Mouse (Mus musculus) liver, embryonic 12.5 days (tissue): ENCODE results near the gene Wap. TPM values are rescaled to one million over a fixed set of nuclear protein-coding genes. Genes with fewer than 3 reads are reported as not detected.

ENCODE experiments used
- ATAC-seq: fragments of 200-750 bp; cut with Nextera tagmentation; 2 replicates; pipeline ENCODE4 v1.8.0; 2017; ENCODE audit warnings: moderate number of reproducible peaks, mild to moderate bottlenecking, moderate library complexity
- H3K27ac ChIP-seq: fragments of 300-500 bp; sonication (generic); 2 replicates; pipeline ENCODE4 v1.5.1; 2016; ENCODE audit warnings: mild to moderate bottlenecking
- H3K27me3 ChIP-seq: fragments of 300-500 bp; sonication (generic); replicated peaks from 2 replicates; pipeline ENCODE4 v1.6.1; 2016; ENCODE audit warnings: mild to moderate bottlenecking, moderate library complexity
- H3K36me3 ChIP-seq: fragments of 300-500 bp; sonication (generic); 2 replicates; pipeline ENCODE4 v1.6.1; 2016; ENCODE audit warnings: mild to moderate bottlenecking, moderate library complexity
- H3K4me1 ChIP-seq: fragments of 300-500 bp; sonication (generic); 2 replicates; pipeline ENCODE4 v1.6.1; 2016
- H3K4me2 ChIP-seq: fragments of 300-500 bp; sonication (generic); 2 replicates; pipeline ENCODE4 v1.6.1; 2016; ENCODE audit warnings: mild to moderate bottlenecking, moderate library complexity
- H3K4me3 ChIP-seq: fragments of 300-500 bp; sonication (generic); 2 replicates; pipeline ENCODE4 v1.5.1; 2016; ENCODE audit warnings: mild to moderate bottlenecking, moderate library complexity
- H3K9ac ChIP-seq: fragments of 300-500 bp; sonication (generic); 2 replicates; pipeline ENCODE4 v1.6.1; 2016; ENCODE audit warnings: mild to moderate bottlenecking, moderate library complexity
- H3K9me3 ChIP-seq: fragments of 300-500 bp; sonication (generic); replicated peaks from 2 replicates; pipeline ENCODE4 v1.6.1; 2016; ENCODE audit warnings: mild to moderate bottlenecking, moderate library complexity
- WGBS: fragments of 180-500 bp; shearing (Covaris S2); methylation state at CpG from one replicate; pipeline ENCODE4 v1.1.7; 2016; ENCODE audit not compliant: insufficient replicate concordance; 5-methylcytosine and 5-hydroxymethylcytosine counted together
- polyA plus RNA-seq: library from polyadenylated mRNA; unstranded; fragments of >200 nt; fragmentation: Nextera tagmentation; extraction: Ambion mirVana; gene quantifications from 2 replicates; pipeline ENCODE4 v1.2.1, GENCODE M21; 2016

Gene Wap
- not detected in 2 replicates for polyA plus RNA-seq

DNA sequence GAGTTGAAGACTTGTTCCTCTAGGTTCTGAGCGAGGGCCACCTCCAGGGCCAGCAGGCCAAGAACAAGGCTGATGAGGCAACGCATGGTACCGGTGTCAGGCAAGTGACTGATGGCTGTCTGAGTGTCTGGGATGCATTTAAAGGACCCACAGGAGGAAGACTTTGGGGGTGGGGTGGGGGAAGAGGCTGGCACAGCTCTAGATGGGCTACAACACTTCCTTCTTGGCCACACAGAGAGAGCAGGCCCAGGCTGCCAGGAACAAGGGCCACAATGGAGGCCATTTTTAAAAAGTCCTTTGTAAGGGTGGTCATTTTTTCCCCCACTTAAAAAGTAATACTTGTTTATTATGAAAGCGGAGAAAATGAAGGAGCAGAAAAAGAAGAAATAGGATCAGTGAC, at the start of gene Wap:
Gene Wap, minus strand, starts transcription at position 101 of the 400 bp plus-strand sequence.
- Histone ChIP-seq H3K9ac (no peak within 1 kb of the TSS), H3K27ac (no peak within 1 kb of the TSS), H3K4me2 (no peak within 1 kb of the TSS), H3K36me3 (no peaks in the 10 kb centered on the region), H3K4me1 (no peaks in the 10 kb centered on the region), H3K27me3 (no peaks in the 10 kb centered on the region), H3K9me3 (no peaks in the 10 kb centered on the region), H3K4me3 (no peak within 1 kb of the TSS)
- ATAC-seq: no peak
- 79% methylated on average over 4 of the region's 4 CpGs for WGBS

DNA sequence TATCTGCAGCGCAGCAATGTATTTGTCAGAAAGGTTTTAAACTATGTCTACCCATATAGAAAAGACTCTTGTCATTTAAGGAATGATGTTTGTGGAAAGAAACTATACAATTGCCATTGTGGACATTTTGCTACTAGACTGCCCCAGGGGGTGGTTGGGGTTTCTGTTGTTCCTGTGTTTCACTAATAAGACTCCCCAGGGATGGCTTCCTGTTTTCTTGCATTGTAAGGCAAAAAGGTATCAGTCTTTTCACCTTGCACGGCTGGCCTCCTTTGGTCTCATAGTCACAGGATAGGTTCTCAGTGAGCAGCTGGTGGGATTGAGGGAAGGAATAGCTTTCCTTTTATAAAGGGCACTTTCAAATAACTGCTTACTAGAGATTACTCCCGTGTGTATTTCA, 46.3 kb upstream of the Wap start:
- Histone ChIP-seq H3K27ac (no peak overlapping the region), H3K4me3 (no peak overlapping the region), H3K9ac (no peak overlapping the region), H3K4me2 (no peak overlapping the region), H3K36me3 (no peaks in the 10 kb centered on the region), H3K27me3 (no peaks in the 10 kb centered on the region), H3K4me1 (peaks cover 8% of the 10 kb centered on the region), H3K9me3 (peaks cover 5% of the 10 kb centered on the region; the same call in 1 of the 2 replicates)
- 56% methylated on average over 3 of the region's 3 CpGs for WGBS
- ATAC-seq: no peak

DNA sequence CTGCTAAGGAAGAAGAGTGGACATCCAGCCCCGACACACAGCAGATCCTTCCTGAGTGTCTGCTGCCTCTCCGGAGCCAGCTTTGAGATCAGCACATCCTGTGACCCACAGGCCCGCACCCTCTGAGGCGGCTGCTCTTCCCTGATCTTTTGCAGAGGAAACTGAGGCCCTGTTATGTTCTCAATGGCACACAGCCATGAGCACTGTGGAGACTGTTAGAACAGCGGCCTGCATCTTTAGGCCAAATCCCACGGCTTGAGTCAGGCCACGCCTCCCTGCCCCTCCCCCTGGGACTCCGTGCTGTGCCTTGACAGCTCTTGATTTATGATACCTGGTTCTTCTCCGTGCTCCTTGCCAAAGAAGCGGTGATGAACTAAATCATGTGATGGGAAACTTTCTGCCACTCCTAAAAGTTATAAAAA, 42.0 kb upstream of the Wap start:
- peak overlapping the region; percentile 50 for H3K4me2 ChIP-seq
- H3K27me3 ChIP-seq: no peaks in the 10 kb centered on the region
- H3K4me1 ChIP-seq: peaks cover 10% of the 10 kb centered on the region
- 19% methylated on average over 10 of the region's 10 CpGs for WGBS
- no peak overlapping the region for H3K4me3 ChIP-seq
- H3K27ac ChIP-seq: no peak overlapping the region
- H3K9ac ChIP-seq: no peak overlapping the region
- H3K36me3 ChIP-seq: no peaks in the 10 kb centered on the region
- H3K9me3 ChIP-seq: peaks cover 5% of the 10 kb centered on the region; the same call in 1 of the 2 replicates
- ATAC-seq: 0 out of 2 replicates have a peak, but pooled peaks have one; percentile 27

- Histone ChIP-seq H3K9me3 (peaks cover 5% of the 10 kb centered on the region; the same call in 1 of the 2 replicates), H3K9ac (no peak overlapping the region), H3K27ac (no peak overlapping the region), H3K4me2 (peak overlapping the region; percentile 50), H3K27me3 (no peaks in the 10 kb centered on the region), H3K36me3 (no peaks in the 10 kb centered on the region), H3K4me1 (peaks cover 10% of the 10 kb centered on the region), H3K4me3 (no peak overlapping the region)
- WGBS: 32% methylated on average over 17 of the region's 17 CpGs
- peak; percentile 46; the same call in 1 of the 2 replicates for ATAC-seq
Measured at GRCm38 (mm10) chr11:6679694-6680396, 41.4 kb upstream of the Wap start.

GRCm38 (mm10) chr11:6677530-6677929, 39.1 kb upstream of the Wap start:
- H3K4me1 ChIP-seq: peaks cover 10% of the 10 kb centered on the region
- no peak overlapping the region for H3K4me2 ChIP-seq
- no peak overlapping the region for H3K4me3 ChIP-seq
- ATAC-seq: no peak
- no peaks in the 10 kb centered on the region; the same call in 1 of the 2 replicates for H3K27me3 ChIP-seq
- no peaks in the 10 kb centered on the region for H3K36me3 ChIP-seq
- 30% methylated on average over 7 of the region's 7 CpGs for WGBS
- H3K27ac ChIP-seq: no peak overlapping the region
- no peaks in the 10 kb centered on the region for H3K9me3 ChIP-seq
- no peak overlapping the region for H3K9ac ChIP-seq

GRCm38 (mm10) chr11:6676641-6677040, 38.2 kb upstream of the Wap start:
- WGBS: 74% methylated on average over 9 of the region's 9 CpGs
- Histone ChIP-seq H3K27me3 (no peaks in the 10 kb centered on the region; the same call in 1 of the 2 replicates), H3K27ac (no peak overlapping the region), H3K9me3 (no peaks in the 10 kb centered on the region), H3K4me3 (no peak overlapping the region), H3K36me3 (no peaks in the 10 kb centered on the region), H3K4me1 (peaks cover 10% of the 10 kb centered on the region), H3K4me2 (no peak overlapping the region), H3K9ac (no peak overlapping the region)
- no peak for ATAC-seq

DNA sequence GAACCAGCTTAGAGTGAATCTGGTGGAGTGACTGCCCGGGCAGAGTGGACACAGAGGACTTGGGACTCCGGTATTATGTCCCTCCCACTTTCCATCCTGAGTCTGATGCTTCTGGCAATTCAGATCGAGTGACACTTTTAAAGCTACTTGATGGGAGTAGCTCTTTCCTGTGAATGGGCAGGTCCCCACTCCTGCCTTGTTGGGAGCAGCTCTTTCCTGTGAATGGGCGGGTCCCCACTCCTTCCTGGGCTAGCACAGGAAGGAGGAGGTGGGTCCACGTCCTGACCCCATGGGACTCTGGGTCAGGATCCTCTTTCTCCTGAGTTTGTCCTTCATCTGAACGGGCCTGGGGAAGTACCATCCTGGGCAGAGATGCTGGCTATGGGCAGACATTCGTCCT, 37.0 kb upstream of the Wap start:
- no peaks in the 10 kb centered on the region for H3K9me3 ChIP-seq
- H3K4me3 ChIP-seq: no peak overlapping the region
- H3K36me3 ChIP-seq: no peaks in the 10 kb centered on the region
- peaks cover 9% of the 10 kb centered on the region for H3K4me1 ChIP-seq
- H3K9ac ChIP-seq: no peak overlapping the region
- WGBS: 36% methylated on average over 7 of the region's 7 CpGs
- no peaks in the 10 kb centered on the region; the same call in 1 of the 2 replicates for H3K27me3 ChIP-seq
- no peak for ATAC-seq
- H3K4me2 ChIP-seq: no peak overlapping the region
- H3K27ac ChIP-seq: no peak overlapping the region

- no peak for ATAC-seq
- H3K4me2 ChIP-seq: no peak overlapping the region
- WGBS: 75% methylated on average over 9 of the region's 9 CpGs
- no peaks in the 10 kb centered on the region; the same call in 1 of the 2 replicates for H3K27me3 ChIP-seq
- H3K9me3 ChIP-seq: no peaks in the 10 kb centered on the region
- H3K4me1 ChIP-seq: peaks cover 2% of the 10 kb centered on the region; the same call in 1 of the 2 replicates
- no peak overlapping the region for H3K9ac ChIP-seq
- H3K4me3 ChIP-seq: no peak overlapping the region
- H3K27ac ChIP-seq: no peak overlapping the region
- no peaks in the 10 kb centered on the region for H3K36me3 ChIP-seq
Measured at GRCm38 (mm10) chr11:6674701-6675100, 36.3 kb upstream of the Wap start.

- no peaks in the 10 kb centered on the region for H3K9me3 ChIP-seq
- 64% methylated on average over 4 of the region's 4 CpGs for WGBS
Measured at GRCm38 (mm10) chr11:6670826-6671225, 32.4 kb upstream of the Wap start.

GRCm38 (mm10) chr11:6670044-6670443, 31.6 kb upstream of the Wap start:
- Histone ChIP-seq H3K4me2 (no peak overlapping the region), H3K27me3 (no peaks in the 10 kb centered on the region; the same call in 1 of the 2 replicates), H3K9ac (no peak overlapping the region), H3K4me3 (no peak overlapping the region), H3K27ac (no peak overlapping the region), H3K4me1 (no peaks in the 10 kb centered on the region), H3K36me3 (no peaks in the 10 kb centered on the region), H3K9me3 (no peaks in the 10 kb centered on the region)
- WGBS: 32% methylated on average over 2 of the region's 2 CpGs
- ATAC-seq: no peak

More at GRCm38 (mm10) chr11:6670826-6671225, 32.4 kb upstream of the Wap start:
- H3K4me1 ChIP-seq: no peaks in the 10 kb centered on the region
- H3K4me2 ChIP-seq: no peak overlapping the region
- no peaks in the 10 kb centered on the region; the same call in 1 of the 2 replicates for H3K27me3 ChIP-seq
- no peaks in the 10 kb centered on the region for H3K36me3 ChIP-seq
- no peak for ATAC-seq
- H3K4me3 ChIP-seq: no peak overlapping the region
- no peak overlapping the region for H3K27ac ChIP-seq
- no peak overlapping the region for H3K9ac ChIP-seq

DNA sequence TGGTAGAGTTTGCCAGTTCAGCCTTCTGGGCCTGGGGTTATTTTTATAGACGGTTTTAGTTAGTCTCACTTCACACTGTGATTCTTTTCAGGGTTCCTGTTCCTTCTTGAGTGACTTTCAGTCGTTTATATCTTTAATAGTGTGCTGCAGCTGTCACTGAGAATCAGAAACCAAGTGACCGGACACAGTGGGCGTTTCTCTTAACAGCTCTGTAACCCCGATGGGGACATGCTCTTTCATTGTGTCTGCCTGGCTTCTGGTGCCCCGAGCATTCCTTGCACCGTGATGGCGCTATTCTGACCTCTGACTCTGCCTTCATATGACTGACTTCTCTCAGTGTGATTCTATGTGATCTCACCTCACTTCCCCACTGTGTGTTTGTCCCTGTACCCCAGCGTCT, 30.6 kb upstream of the Wap start:
- Histone ChIP-seq H3K36me3 (no peaks in the 10 kb centered on the region), H3K4me1 (no peaks in the 10 kb centered on the region), H3K4me3 (no peak overlapping the region), H3K9me3 (no peaks in the 10 kb centered on the region), H3K27ac (no peak overlapping the region), H3K9ac (no peak overlapping the region), H3K4me2 (no peak overlapping the region), H3K27me3 (no peaks in the 10 kb centered on the region; the same call in 1 of the 2 replicates)
- 62% methylated on average over 9 of the region's 9 CpGs for WGBS
- no peak for ATAC-seq

DNA sequence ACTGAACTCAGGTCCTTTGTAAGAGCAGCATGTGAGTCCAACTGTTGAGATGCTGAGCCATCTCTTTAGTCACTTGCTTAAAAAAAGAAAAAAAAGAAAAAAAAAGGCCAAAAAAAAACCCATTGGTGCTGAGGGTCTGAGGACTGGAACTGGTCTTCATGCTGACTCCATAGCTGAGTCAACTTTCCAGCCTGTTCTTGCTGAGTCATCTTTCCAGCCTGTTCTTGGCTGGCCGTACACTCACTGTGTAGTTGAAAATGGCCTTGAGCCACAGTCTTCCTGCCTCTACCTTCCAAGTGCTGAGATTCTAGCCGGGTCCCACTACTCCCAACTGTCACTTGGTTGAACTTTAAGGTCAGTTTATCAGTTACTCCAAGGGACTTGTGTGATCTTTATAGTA, 28.2 kb upstream of the Wap start:
- H3K27ac ChIP-seq: no peak overlapping the region
- H3K36me3 ChIP-seq: no peaks in the 10 kb centered on the region
- no peak overlapping the region for H3K4me2 ChIP-seq
- no peak for ATAC-seq
- H3K9ac ChIP-seq: no peak overlapping the region
- 46% methylated on average over 2 of the region's 2 CpGs for WGBS
- no peak overlapping the region for H3K4me3 ChIP-seq
- no peaks in the 10 kb centered on the region for H3K27me3 ChIP-seq
- no peaks in the 10 kb centered on the region for H3K4me1 ChIP-seq
- no peaks in the 10 kb centered on the region for H3K9me3 ChIP-seq
